Mouse (Mus musculus): Measurements from ENCODE around the gene 6430628N08Rik. TPM values are rescaled to one million over a fixed set of nuclear protein-coding genes. Genes with fewer than 3 reads are reported as not detected.

Gene 6430628N08Rik
- polyA plus RNA-seq (2014; fragmentation: Nextera tagmentation; extraction: Ambion mirVana), result not detected in 2 replicates

DNA sequence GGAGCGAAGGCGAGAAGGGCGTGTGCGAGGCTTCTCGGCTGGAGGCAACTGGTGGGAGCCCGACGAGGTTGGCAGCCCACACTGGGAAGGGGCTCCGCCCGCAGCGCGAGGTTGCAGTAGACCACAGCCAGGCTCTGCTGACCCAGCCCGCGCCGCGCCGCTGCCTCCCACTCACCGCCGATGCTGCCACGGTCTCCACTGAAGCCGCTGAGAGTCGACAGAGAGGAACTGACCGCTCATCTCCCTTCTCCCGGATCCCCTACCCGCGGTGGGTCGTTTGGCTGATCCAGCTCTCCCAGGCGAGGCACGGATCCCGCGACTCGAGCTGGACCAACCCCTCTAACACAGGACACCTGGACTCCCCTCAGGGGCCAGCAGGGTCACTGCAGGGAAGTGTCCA is at the start of gene 6430628N08Rik:
6430628N08Rik (plus strand) TSS at position 113 of the 400 bp plus-strand sequence.
- DNase-seq (ENCODE audit: low spot score) (no peak), ATAC-seq (ENCODE audit: insufficient read depth, low FRiP score, low TSS enrichment) (no peak)
- Histone ChIP-seq H3K27me3 (ENCODE audit: control insufficient read depth, insufficient read depth, low read length) (peaks cover 15% of the 10 kb centered on the region), H3K4me1 (ENCODE audit: control insufficient read depth, insufficient read depth, low read length) (peaks cover 4% of the 10 kb centered on the region; the same call in 1 of the 2 replicates), H3K36me3 (ENCODE audit: control insufficient read depth, insufficient read depth, low read length) (no peaks in the 10 kb centered on the region), H3K9me3 (ENCODE audit: control insufficient read depth, low read length) (no peaks in the 10 kb centered on the region), H3K9ac (ENCODE audit: low read length) (no peak within 1 kb of the TSS), H3K4me2 (ENCODE audit: low read depth) (peak within 1 kb of the TSS; percentile 51), H3K27ac (ENCODE audit: low read depth, low read length) (no peak within 1 kb of the TSS), H3K4me3 (ENCODE audit: low read depth, low read length) (peak within 1 kb of the TSS; percentile 18)
- under 1% methylated on average over 31 of the region's 31 CpGs for WGBS

- no peak overlapping the region for H3K27ac ChIP-seq (ENCODE audit: low read depth, low read length)
- ATAC-seq (ENCODE audit: insufficient read depth, low FRiP score, low TSS enrichment) (no peak), DNase-seq (ENCODE audit: low spot score) (no peak)
- 0 out of 2 replicates have a peak, but pooled peaks cover 3% of the 10 kb centered on the region for H3K4me1 ChIP-seq (ENCODE audit: control insufficient read depth, insufficient read depth, low read length)
- 87% methylated on average over 4 of the region's 4 CpGs for WGBS
- no peak overlapping the region for H3K4me2 ChIP-seq (ENCODE audit: low read depth)
- H3K4me3 ChIP-seq (ENCODE audit: low read depth, low read length), result no peak overlapping the region
- no peak overlapping the region for H3K9ac ChIP-seq (ENCODE audit: low read length)
- H3K9me3 ChIP-seq (ENCODE audit: control insufficient read depth, low read length), result no peaks in the 10 kb centered on the region
- no peaks in the 10 kb centered on the region for H3K36me3 ChIP-seq (ENCODE audit: control insufficient read depth, insufficient read depth, low read length)
- no peaks in the 10 kb centered on the region for H3K27me3 ChIP-seq (ENCODE audit: control insufficient read depth, insufficient read depth, low read length)
Observed at GRCm38 (mm10) chr4:115840842-115841241, 49.6 kb upstream of the 6430628N08Rik start.

- Histone ChIP-seq H3K9me3 (ENCODE audit: control insufficient read depth, low read length) (no peaks in the 10 kb centered on the region), H3K27ac (ENCODE audit: low read depth, low read length) (no peak overlapping the region), H3K4me1 (ENCODE audit: control insufficient read depth, insufficient read depth, low read length) (no peaks in the 10 kb centered on the region), H3K36me3 (ENCODE audit: control insufficient read depth, insufficient read depth, low read length) (no peaks in the 10 kb centered on the region), H3K9ac (ENCODE audit: low read length) (no peak overlapping the region), H3K4me3 (ENCODE audit: low read depth, low read length) (no peak overlapping the region), H3K4me2 (ENCODE audit: low read depth) (no peak overlapping the region), H3K27me3 (ENCODE audit: control insufficient read depth, insufficient read depth, low read length) (no peaks in the 10 kb centered on the region)
- WGBS, result 60% methylated on average over 2 of the region's 2 CpGs
- DNase-seq (ENCODE audit: low spot score) (peak; percentile 19), ATAC-seq (ENCODE audit: insufficient read depth, low FRiP score, low TSS enrichment) (no peak)
Observed at GRCm38 (mm10) chr4:115846656-115847055, 43.8 kb upstream of the 6430628N08Rik start.

GRCm38 (mm10) chr4:115847377-115847776 is 43.1 kb upstream of the 6430628N08Rik start:
- no peaks in the 10 kb centered on the region for H3K27me3 ChIP-seq (ENCODE audit: control insufficient read depth, insufficient read depth, low read length)
- WGBS, result 72% methylated on average over 5 of the region's 5 CpGs
- no peak overlapping the region for H3K27ac ChIP-seq (ENCODE audit: low read depth, low read length)
- H3K4me3 ChIP-seq (ENCODE audit: low read depth, low read length), result no peak overlapping the region
- H3K9me3 ChIP-seq (ENCODE audit: control insufficient read depth, low read length), result no peaks in the 10 kb centered on the region
- H3K4me2 ChIP-seq (ENCODE audit: low read depth), result no peak overlapping the region
- DNase-seq (ENCODE audit: low spot score), result no peak
- no peaks in the 10 kb centered on the region for H3K4me1 ChIP-seq (ENCODE audit: control insufficient read depth, insufficient read depth, low read length)
- ATAC-seq (ENCODE audit: insufficient read depth, low FRiP score, low TSS enrichment), result no peak
- H3K9ac ChIP-seq (ENCODE audit: low read length), result no peak overlapping the region
- no peaks in the 10 kb centered on the region for H3K36me3 ChIP-seq (ENCODE audit: control insufficient read depth, insufficient read depth, low read length)

DNA sequence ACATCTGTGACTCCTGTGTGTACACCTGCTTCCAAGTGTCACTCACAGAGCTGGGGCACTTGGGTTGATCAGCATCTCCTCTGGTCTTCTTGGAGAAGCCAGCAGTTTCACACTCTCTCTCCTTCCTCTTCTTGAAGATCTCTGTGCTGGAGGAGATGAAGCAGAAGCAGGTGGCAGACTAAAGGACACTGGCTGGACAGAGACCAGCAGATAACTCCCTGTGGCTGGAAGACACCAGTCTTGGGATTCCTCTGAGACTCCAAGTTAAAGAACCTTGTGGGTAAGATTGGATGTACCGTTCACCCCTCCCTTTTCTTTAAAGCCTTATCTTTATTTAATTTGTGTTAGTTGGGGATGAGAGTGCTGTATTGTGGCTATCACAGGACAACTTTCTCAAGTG is 42.4 kb upstream of the 6430628N08Rik start:
- H3K9ac ChIP-seq (ENCODE audit: low read length), result no peak overlapping the region
- no peak for DNase-seq (ENCODE audit: low spot score)
- H3K4me2 ChIP-seq (ENCODE audit: low read depth), result no peak overlapping the region
- H3K27me3 ChIP-seq (ENCODE audit: control insufficient read depth, insufficient read depth, low read length), result no peaks in the 10 kb centered on the region
- H3K27ac ChIP-seq (ENCODE audit: low read depth, low read length), result no peak overlapping the region
- no peak for ATAC-seq (ENCODE audit: insufficient read depth, low FRiP score, low TSS enrichment)
- no peak overlapping the region for H3K4me3 ChIP-seq (ENCODE audit: low read depth, low read length)
- 100% methylated on average over 1 of the region's 1 CpGs for WGBS
- H3K4me1 ChIP-seq (ENCODE audit: control insufficient read depth, insufficient read depth, low read length), result no peaks in the 10 kb centered on the region
- H3K9me3 ChIP-seq (ENCODE audit: control insufficient read depth, low read length), result no peaks in the 10 kb centered on the region
- no peaks in the 10 kb centered on the region for H3K36me3 ChIP-seq (ENCODE audit: control insufficient read depth, insufficient read depth, low read length)

DNA sequence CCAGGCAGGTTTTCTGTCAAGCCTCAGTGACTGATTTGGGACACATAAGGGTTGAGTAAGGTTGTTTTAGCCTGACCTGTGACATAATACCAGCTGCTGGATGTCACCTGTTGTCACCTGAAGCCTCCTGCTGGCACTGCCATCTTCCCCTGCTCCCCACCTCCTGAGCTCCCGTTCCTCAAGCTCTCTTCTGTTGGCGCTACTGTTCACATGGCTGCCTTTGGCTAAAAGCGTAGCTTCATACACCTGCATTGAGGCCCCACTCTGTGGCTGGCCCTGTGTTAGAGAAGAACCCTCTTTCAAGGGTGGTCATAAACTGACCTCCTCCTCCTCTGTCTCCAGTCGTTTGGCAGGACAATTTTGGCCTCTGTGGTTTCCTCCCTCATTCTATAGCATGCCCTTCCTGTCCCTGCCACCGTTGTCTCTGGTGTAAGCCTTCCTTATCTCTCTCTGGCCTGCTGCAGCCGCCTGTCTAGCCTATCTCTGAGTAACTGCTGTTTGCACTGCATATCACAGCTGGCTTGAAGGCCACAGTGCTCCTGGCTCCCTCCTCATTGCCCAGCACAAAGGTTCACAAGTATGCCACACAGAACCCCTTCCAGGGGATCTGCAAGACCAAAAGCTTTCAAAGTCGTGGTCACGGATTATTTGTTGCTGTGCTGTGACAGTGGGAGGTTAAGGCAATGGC is 41.3 kb upstream of the 6430628N08Rik start:
- Histone ChIP-seq H3K4me3 (ENCODE audit: low read depth, low read length) (no peak overlapping the region), H3K9ac (ENCODE audit: low read length) (no peak overlapping the region), H3K27me3 (ENCODE audit: control insufficient read depth, insufficient read depth, low read length) (no peaks in the 10 kb centered on the region), H3K4me1 (ENCODE audit: control insufficient read depth, insufficient read depth, low read length) (no peaks in the 10 kb centered on the region), H3K4me2 (ENCODE audit: low read depth) (no peak overlapping the region), H3K36me3 (ENCODE audit: control insufficient read depth, insufficient read depth, low read length) (no peaks in the 10 kb centered on the region), H3K27ac (ENCODE audit: low read depth, low read length) (no peak overlapping the region), H3K9me3 (ENCODE audit: control insufficient read depth, low read length) (no peaks in the 10 kb centered on the region)
- 60% methylated on average over 8 of the region's 8 CpGs for WGBS
- ATAC-seq (ENCODE audit: insufficient read depth, low FRiP score, low TSS enrichment) (no peak), DNase-seq (ENCODE audit: low spot score) (no peak)

DNA sequence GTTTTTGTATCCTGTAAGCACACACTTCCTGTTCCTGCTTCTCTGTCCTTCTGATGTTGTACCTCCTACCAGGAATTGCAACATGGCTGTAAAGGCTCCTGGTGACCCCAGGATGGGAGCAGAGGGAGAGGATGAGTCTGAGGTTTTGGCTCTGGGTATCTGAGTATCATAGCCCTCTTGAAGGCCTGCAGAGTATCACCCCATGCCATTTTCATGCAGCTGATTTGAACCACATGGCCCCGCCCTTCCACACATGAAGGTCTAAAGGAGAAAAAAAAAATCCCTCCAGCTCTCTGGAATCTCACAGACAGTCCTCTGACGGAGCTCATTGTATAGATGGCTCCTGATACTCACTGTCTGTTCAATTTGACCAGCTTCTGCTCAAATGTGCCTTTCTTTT is 40.4 kb upstream of the 6430628N08Rik start:
- 78% methylated on average over 2 of the region's 2 CpGs for WGBS
- H3K36me3 ChIP-seq (ENCODE audit: control insufficient read depth, insufficient read depth, low read length), result no peaks in the 10 kb centered on the region
- DNase-seq (ENCODE audit: low spot score) (no peak), ATAC-seq (ENCODE audit: insufficient read depth, low FRiP score, low TSS enrichment) (no peak)
- no peaks in the 10 kb centered on the region; the same call in 1 of the 2 replicates for H3K4me1 ChIP-seq (ENCODE audit: control insufficient read depth, insufficient read depth, low read length)
- H3K9me3 ChIP-seq (ENCODE audit: control insufficient read depth, low read length), result no peaks in the 10 kb centered on the region
- no peak overlapping the region for H3K4me3 ChIP-seq (ENCODE audit: low read depth, low read length)
- no peak overlapping the region for H3K9ac ChIP-seq (ENCODE audit: low read length)
- no peaks in the 10 kb centered on the region for H3K27me3 ChIP-seq (ENCODE audit: control insufficient read depth, insufficient read depth, low read length)
- no peak overlapping the region for H3K4me2 ChIP-seq (ENCODE audit: low read depth)
- no peak overlapping the region for H3K27ac ChIP-seq (ENCODE audit: low read depth, low read length)

GRCm38 (mm10) chr4:115850631-115851030 is 39.8 kb upstream of the 6430628N08Rik start:
- no peaks in the 10 kb centered on the region for H3K27me3 ChIP-seq (ENCODE audit: control insufficient read depth, insufficient read depth, low read length)

GRCm38 (mm10) chr4:115851569-115851968 is 38.9 kb upstream of the 6430628N08Rik start:
- 92% methylated on average over 6 of the region's 6 CpGs for WGBS
- H3K9ac ChIP-seq (ENCODE audit: low read length), result no peak overlapping the region
- H3K9me3 ChIP-seq (ENCODE audit: control insufficient read depth, low read length), result no peaks in the 10 kb centered on the region
- H3K4me3 ChIP-seq (ENCODE audit: low read depth, low read length), result no peak overlapping the region
- H3K36me3 ChIP-seq (ENCODE audit: control insufficient read depth, insufficient read depth, low read length), result no peaks in the 10 kb centered on the region
- no peak for DNase-seq (ENCODE audit: low spot score)
- H3K4me2 ChIP-seq (ENCODE audit: low read depth), result no peak overlapping the region
- H3K27me3 ChIP-seq (ENCODE audit: control insufficient read depth, insufficient read depth, low read length), result no peaks in the 10 kb centered on the region
- peaks cover 4% of the 10 kb centered on the region; the same call in 1 of the 2 replicates for H3K4me1 ChIP-seq (ENCODE audit: control insufficient read depth, insufficient read depth, low read length)
- no peak for ATAC-seq (ENCODE audit: insufficient read depth, low FRiP score, low TSS enrichment)
- no peak overlapping the region for H3K27ac ChIP-seq (ENCODE audit: low read depth, low read length)

More at GRCm38 (mm10) chr4:115850631-115851030, 39.8 kb upstream of the 6430628N08Rik start:
- Histone ChIP-seq H3K27ac (ENCODE audit: low read depth, low read length) (no peak overlapping the region), H3K9me3 (ENCODE audit: control insufficient read depth, low read length) (no peaks in the 10 kb centered on the region), H3K4me2 (ENCODE audit: low read depth) (no peak overlapping the region), H3K36me3 (ENCODE audit: control insufficient read depth, insufficient read depth, low read length) (no peaks in the 10 kb centered on the region), H3K9ac (ENCODE audit: low read length) (no peak overlapping the region), H3K4me1 (ENCODE audit: control insufficient read depth, insufficient read depth, low read length) (no peaks in the 10 kb centered on the region; the same call in 1 of the 2 replicates), H3K4me3 (ENCODE audit: low read depth, low read length) (no peak overlapping the region)
- no peak for DNase-seq (ENCODE audit: low spot score)
- WGBS, result 45% methylated on average over 2 of the region's 2 CpGs
- no peak for ATAC-seq (ENCODE audit: insufficient read depth, low FRiP score, low TSS enrichment)

Measured in neural tube, embryonic 11.5 days (tissue).